In the genomic region with DNA sequence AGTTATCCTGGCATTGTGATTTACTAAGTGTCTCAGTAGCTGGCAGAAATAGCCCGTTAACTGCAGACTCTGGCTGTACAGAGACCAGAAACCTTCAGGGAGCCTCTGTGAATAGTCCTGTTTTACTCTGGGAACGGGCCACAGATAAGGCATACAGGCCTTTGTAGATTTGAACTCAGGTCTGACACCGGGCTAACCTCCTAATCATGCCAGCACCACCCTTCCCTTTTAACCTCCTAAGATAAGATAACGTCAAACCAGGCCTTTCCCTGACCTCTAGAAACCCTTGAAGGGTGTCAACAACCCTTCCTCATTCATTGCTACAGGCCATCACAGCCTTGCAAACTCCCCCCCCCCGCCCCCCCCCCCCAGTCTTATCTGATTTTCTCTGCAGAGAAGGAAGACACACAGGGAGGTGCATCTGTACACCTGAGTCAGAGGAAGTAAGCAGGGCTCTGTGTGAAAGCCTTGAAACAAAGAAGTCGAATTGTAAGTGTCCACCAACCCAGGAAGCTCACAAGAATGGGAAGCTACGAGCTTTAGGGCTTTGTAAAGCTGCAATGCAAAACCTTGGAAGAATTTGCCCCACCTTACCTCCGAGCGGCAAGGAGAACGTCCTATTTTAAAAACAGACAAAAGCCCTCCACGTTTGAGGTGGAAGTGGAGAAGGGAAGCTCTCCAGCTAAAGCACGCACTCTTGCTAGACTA, we compare ENCODE assay signal across 8 mouse cellular contexts.
DNase-seq lines count a peak whose midpoint lies in the region; ATAC-seq and TF ChIP-seq lines count a peak whose summit lies in the region.

No protein-coding gene starts in this region.

- H3K27ac ChIP-seq in heart, adult 2 months, result peak overlapping the region; percentile 77
- peak overlapping the region; percentile 93 for H3K27ac ChIP-seq in heart, embryonic 16.5 days (ENCODE audit: low read length)

- peaks cover 13% of the 10 kb centered on the region for H3K36me3 ChIP-seq in heart, adult 2 months (ENCODE audit: control insufficient read depth, insufficient read depth, low read length)
- H3K36me3 ChIP-seq in G1E (replicated peaks), result no peaks in the 10 kb centered on the region
- H3K36me3 ChIP-seq in heart, embryonic 16.5 days (ENCODE audit: control insufficient read depth, insufficient read depth), result no peaks in the 10 kb centered on the region

- peak; percentile 73 for ATAC-seq in G1E (ENCODE audit: extremely low read depth, insufficient number of reproducible peaks, low FRiP score, poor library complexity, severe bottlenecking)
- no peak for ATAC-seq in heart, embryonic 16.5 days (replicated peaks; ENCODE audit: extremely low read depth, insufficient read depth, low FRiP score)
- peak; percentile 79 for ATAC-seq in megakaryocyte, adult 5-6 weeks (ENCODE audit: poor library complexity, severe bottlenecking)
- ATAC-seq in frontal cortex, adult (ENCODE audit: low TSS enrichment), result no peak
- ATAC-seq in inflammation-experienced regulatory T-cells, adult 6 months, result no peak

- peak overlapping the region; percentile 32 for H3K4me3 ChIP-seq in heart, adult 2 months
- H3K4me3 ChIP-seq in G1E (ENCODE audit: low read depth, low read length), result no peak overlapping the region
- H3K4me3 ChIP-seq in heart, embryonic 16.5 days (ENCODE audit: low read length), result peak overlapping the region; percentile 33

- H3K9ac ChIP-seq in heart, adult 2 months (ENCODE audit: low read depth, low read length), result peak overlapping the region; percentile 19
- peak overlapping the region; percentile 52 for H3K9ac ChIP-seq in heart, embryonic 16.5 days (ENCODE audit: low read length)

- no peak for TF ChIP-seq POLR2A in heart, adult 2 months (IDR thresholded peaks at IDR 0.05; ENCODE audit: insufficient read depth, low read depth, low read length)

- no peaks in the 10 kb centered on the region for H3K79me2 ChIP-seq in heart, adult 2 months (replicated peaks; ENCODE audit: control insufficient read depth, insufficient read depth, low read length)

- no peaks in the 10 kb centered on the region for H3K27me3 ChIP-seq in heart, adult 2 months (ENCODE audit: control insufficient read depth, insufficient read depth, low read length)
- peaks cover 12% of the 10 kb centered on the region for H3K27me3 ChIP-seq in G1E (ENCODE audit: insufficient read depth, low read length)
- H3K27me3 ChIP-seq in heart, embryonic 16.5 days (ENCODE audit: control insufficient read depth, insufficient read depth, low read length), result no peaks in the 10 kb centered on the region

- no peak for TF ChIP-seq CTCF in heart, adult 2 months (IDR thresholded peaks at IDR 0.05)
- TF ChIP-seq CTCF in G1E (IDR thresholded peaks at IDR 0.05; ENCODE audit: low read depth, low read length), result no peak

- peak overlapping the region; percentile 63 for H3K4me2 ChIP-seq in heart, embryonic 16.5 days (ENCODE audit: low read depth, low read length)

- no peak for DNase-seq in heart, adult 2 months
- DNase-seq in heart, adult 8-10 months (ENCODE audit: low spot score), result no peak
- DNase-seq in G1E (ENCODE audit: low spot score), result no peak
- no peak for DNase-seq in layer of hippocampus, adult 9-11 months

- WGBS in heart, adult 2 months, result 15% methylated on average over 12 of the region's 12 CpGs
- 11% methylated on average over 12 of the region's 12 CpGs for WGBS in heart, embryonic 16.5 days

- no peaks in the 10 kb centered on the region for H3K9me3 ChIP-seq in G1E (replicated peaks)
- no peaks in the 10 kb centered on the region for H3K9me3 ChIP-seq in heart, embryonic 16.5 days (replicated peaks; ENCODE audit: control insufficient read depth, low read length)

- TF ChIP-seq EP300 in heart, adult 2 months (IDR thresholded peaks at IDR 0.05; ENCODE audit: insufficient read depth, low read depth, low read length), result no peak

- peaks cover 7% of the 10 kb centered on the region for H3K4me1 ChIP-seq in heart, adult 2 months (ENCODE audit: control insufficient read depth, insufficient read depth, low read length)
- peaks cover 14% of the 10 kb centered on the region for H3K4me1 ChIP-seq in G1E (ENCODE audit: insufficient read depth, low read depth, low read length)
- peaks cover 60% of the 10 kb centered on the region for H3K4me1 ChIP-seq in heart, embryonic 16.5 days (ENCODE audit: control insufficient read depth, insufficient read depth, low read length)

- intact Hi-C loops in heart, adult 2 months (cut with DNase I), result loop anchor here (2.0 kb wide), 2 partner anchors 36 to 56 kb away; no protein-coding TSS in a partner anchor

Comparison
In these comparisons a context has a peak if more than half of its experiments do, and no peak if none do; other contexts are left out.
1. ATAC-seq: peak in G1E (single experiment) and megakaryocyte, adult 5-6 weeks (single experiment); none in heart, embryonic 16.5 days (single experiment), frontal cortex, adult (single experiment) and inflammation-experienced regulatory T-cells, adult 6 months (single experiment).